Mouse (Mus musculus) E14TG2a.4 (cell line): Measurements from ENCODE around the gene Dctn1.

Experiments used
- CTCF ChIP-seq: conservative IDR thresholded peaks from 2 replicates; pipeline ENCODE4 v1.5.1; 2014; ENCODE audit warnings: low read length
- NANOG ChIP-seq: IDR thresholded peaks from 2 replicates; pipeline ENCODE4 v1.6.1; 2014; ENCODE audit warnings: borderline replicate concordance, low read length, mixed read lengths

GRCm38 (mm10) chr6:83118369-83118768 lies 47.4 kb upstream of the Dctn1 start:
- no peak for TF ChIP-seq CTCF
- TF ChIP-seq NANOG: no peak
